Mouse (Mus musculus) brown adipose tissue, adult 24 weeks (tissue): Measurements from ENCODE around the gene Brca2. TPM values are rescaled to one million over a fixed set of nuclear protein-coding genes. Genes with fewer than 3 reads are reported as not detected.

ENCODE experiments used
- H3K27ac ChIP-seq: fragments of 200-500 bp; replicated peaks from 2 replicates; pipeline ENCODE4 v1.5.1; 2012; ENCODE audit warnings: low read depth, mild to moderate bottlenecking, low read length
- H3K4me1 ChIP-seq: fragments of 200-500 bp; 2 replicates; pipeline ENCODE4 v1.6.1; 2012; ENCODE audit warnings: low read length, mixed read lengths; ENCODE audit not compliant: control insufficient read depth, insufficient read depth, insufficient read length
- H3K4me3 ChIP-seq: fragments of 200-500 bp; 2 replicates; pipeline ENCODE4 v1.5.1; 2012; ENCODE audit warnings: low read depth, mild to moderate bottlenecking, low read length, moderate library complexity; ENCODE audit not compliant: insufficient read depth
- polyA plus RNA-seq: library from polyadenylated mRNA; stranded (reverse); fragments of >200 nt; gene quantifications from 2 replicates; pipeline ENCODE4 v1.2.4, GENCODE M21; 2012; ENCODE audit not compliant: missing spikeins, insufficient read depth, insufficient read length

The Brca2 gene
- polyA plus RNA-seq, 1 experiment: 1.4 TPM

- Histone ChIP-seq H3K4me3 (no peak overlapping the region), H3K4me1 (peaks cover 10% of the 10 kb centered on the region), H3K27ac (0 out of 2 replicates have a peak overlapping the region, but pooled peaks have one; percentile 5)
Measured at GRCm38 (mm10) chr5:150581180-150581579, 58.8 kb downstream of the Brca2 start.

DNA sequence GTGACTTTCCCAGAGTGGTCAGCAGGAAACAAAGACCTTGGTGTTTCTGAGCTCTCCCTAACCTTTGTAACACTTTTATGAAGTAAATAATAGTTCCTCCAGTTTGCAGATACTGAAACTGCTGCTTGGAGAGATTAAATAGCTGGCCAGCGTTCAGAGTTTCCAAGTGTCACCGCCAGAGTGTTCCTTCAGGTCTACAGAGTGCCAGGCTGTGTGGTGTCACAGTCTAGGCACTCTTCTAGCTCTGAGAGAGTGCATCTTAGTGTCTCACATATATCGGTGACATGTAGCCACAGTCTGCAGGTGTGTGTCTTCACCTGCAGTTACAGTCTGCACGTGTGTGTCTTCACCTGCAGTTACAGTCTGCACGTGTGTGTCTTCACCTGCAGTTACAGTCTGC, 60.8 kb downstream of the Brca2 start:
- Histone ChIP-seq H3K4me1 (peaks cover 10% of the 10 kb centered on the region), H3K4me3 (no peak overlapping the region), H3K27ac (peak overlapping the region; percentile 72)

DNA sequence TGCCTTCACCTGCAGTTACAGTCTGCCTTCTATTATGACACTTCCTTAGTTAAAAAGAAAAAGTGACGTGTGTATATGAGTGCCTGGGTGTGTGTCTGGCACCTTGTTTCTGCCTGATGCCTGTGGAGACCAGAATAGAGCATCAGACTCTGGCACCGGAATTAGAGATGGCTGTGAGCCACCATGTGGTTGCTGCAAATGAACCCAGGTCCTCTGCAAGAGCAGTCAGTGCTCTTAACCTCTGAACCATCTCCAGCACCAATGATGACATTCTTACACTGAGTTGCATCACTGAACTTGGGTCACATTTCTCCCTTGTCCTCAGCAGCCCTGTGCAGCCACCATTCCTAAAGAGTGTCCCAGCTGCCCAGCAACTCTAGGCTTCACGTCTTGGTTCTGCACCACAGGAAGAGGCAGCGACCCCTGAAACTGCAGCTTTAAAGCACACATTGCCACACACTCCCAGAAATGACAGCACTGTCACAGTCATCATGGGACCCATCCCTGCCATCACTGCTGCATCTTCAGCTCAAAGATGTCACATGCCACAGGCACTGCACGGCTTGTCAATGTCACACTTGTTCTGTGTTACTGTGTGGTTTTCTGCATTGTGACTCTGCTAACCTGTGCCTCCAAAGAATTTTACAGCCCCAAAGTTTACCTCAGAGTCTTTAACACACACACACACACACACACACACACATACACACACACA, 61.3 kb downstream of the Brca2 start:
- H3K4me3 ChIP-seq: no peak overlapping the region
- H3K27ac ChIP-seq: peak overlapping the region; percentile 72
- peaks cover 10% of the 10 kb centered on the region for H3K4me1 ChIP-seq

- Histone ChIP-seq H3K4me1 (peaks cover 10% of the 10 kb centered on the region), H3K4me3 (no peak overlapping the region), H3K27ac (peak overlapping the region; percentile 43)
Measured at GRCm38 (mm10) chr5:150584337-150584729, 61.9 kb downstream of the Brca2 start.

DNA sequence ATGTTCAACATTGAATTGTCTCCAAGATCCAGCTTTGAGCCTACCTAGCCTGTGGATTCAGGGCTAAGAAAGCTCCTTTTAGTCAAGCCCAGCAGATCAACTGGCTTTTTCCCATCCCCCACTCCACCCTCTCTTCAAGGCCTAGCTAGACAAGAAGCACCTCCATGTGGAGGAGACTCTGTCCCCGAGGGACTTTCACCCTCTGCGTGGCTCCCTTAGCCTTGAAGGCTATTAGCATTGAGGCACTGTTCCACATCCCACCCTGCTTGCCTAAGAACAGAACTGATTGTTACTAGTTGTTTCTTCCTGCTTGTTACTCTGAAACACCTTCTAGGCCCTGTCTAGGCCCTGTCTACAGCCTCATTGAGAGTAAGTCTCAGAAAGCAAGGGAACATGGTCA, 67.5 kb downstream of the Brca2 start:
- Histone ChIP-seq H3K27ac (0 out of 2 replicates have a peak overlapping the region, but pooled peaks have one; percentile 18), H3K4me3 (no peak overlapping the region), H3K4me1 (peaks cover 3% of the 10 kb centered on the region; the same call in 1 of the 2 replicates)

DNA sequence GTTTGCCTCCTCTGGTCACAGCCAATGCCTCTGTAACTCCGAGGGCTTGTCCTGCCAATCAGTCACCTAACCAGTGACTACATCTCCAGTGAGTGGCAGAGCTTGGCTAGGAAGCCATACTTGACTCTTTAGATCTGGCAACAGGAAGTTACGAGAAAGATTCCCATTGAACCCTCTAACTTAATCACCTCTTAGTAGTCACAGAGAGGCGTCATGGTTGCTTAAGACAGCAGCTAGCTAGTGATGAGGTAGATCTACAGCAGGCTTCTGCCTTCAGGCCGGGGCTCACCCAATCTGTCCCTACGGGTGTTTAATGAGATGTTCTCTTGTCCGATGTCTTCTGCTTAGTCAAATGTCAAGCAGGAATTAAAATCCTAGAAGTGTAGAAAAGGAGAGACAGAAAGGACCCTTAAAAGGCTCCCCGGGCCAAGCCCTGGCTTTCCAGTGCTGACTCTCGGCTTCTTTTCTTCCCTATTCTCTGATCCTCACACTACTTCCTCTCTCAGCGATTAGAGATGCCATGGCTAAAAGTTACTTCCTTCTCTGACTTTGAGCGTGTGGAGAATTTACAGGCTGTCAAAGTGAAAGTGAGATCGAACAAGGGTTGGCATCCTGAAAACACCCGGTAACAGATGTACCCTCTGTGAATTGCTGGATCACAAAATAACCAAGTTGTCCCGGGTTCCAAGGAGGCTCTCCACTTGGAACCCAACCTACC, 69.9 kb downstream of the Brca2 start:
- Histone ChIP-seq H3K27ac (peak overlapping the region; percentile 63; the same call in 1 of the 2 replicates), H3K4me3 (peak overlapping the region; percentile 99), H3K4me1 (no peaks in the 10 kb centered on the region)

- Histone ChIP-seq H3K27ac (peak overlapping the region; percentile 63), H3K4me3 (peak overlapping the region; percentile 99), H3K4me1 (no peaks in the 10 kb centered on the region)
Measured at GRCm38 (mm10) chr5:150592904-150593755, 70.7 kb downstream of the Brca2 start.

- H3K27ac ChIP-seq: peak overlapping the region; percentile 92
- no peaks in the 10 kb centered on the region for H3K4me1 ChIP-seq
- peak overlapping the region; percentile 99 for H3K4me3 ChIP-seq
Measured at GRCm38 (mm10) chr5:150593756-150594648, 71.6 kb downstream of the Brca2 start.

DNA sequence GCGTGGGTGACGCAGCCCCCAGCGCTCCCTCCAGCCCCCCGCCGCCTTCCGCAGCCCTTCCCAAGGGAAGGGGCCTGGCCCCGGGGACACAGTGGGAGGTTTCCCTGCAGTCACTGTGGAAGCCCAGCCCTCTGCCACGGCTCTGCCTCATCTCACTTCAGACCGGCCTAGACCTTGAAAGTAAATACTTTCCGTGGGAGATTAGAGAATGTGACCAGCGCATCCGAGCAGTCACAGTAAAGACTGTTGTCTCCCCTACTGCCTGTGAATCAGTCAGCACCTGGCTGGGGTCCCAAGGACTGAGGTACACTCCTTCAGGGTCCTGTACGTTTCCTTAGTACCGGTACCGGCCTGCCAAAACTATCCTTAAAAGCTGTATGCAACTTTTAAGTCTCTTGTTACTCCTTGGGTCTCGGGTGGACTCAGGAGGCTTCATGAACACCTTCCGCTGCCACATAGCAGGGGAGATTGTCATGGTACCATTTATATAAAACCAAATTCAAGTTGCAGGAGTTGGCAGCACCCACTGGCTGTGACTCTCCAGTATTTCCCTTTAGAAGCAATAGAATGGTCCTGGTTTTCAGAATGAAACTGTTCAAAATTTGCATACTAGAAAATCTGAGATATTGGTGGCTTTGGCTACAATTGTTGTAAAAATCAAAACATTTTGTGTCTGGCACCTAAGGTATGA, 72.4 kb downstream of the Brca2 start:
- H3K4me3 ChIP-seq: peak overlapping the region; percentile 99
- H3K4me1 ChIP-seq: no peaks in the 10 kb centered on the region
- peak overlapping the region; percentile 26; the same call in 1 of the 2 replicates for H3K27ac ChIP-seq

GRCm38 (mm10) chr5:150595366-150596016, 73.1 kb downstream of the Brca2 start:
- peak overlapping the region; percentile 26; the same call in 1 of the 2 replicates for H3K27ac ChIP-seq
- peaks cover 3% of the 10 kb centered on the region; the same call in 1 of the 2 replicates for H3K4me1 ChIP-seq
- 0 out of 2 replicates have a peak overlapping the region, but pooled peaks have one; percentile 9 for H3K4me3 ChIP-seq

- Histone ChIP-seq H3K4me1 (peaks cover 3% of the 10 kb centered on the region; the same call in 1 of the 2 replicates), H3K4me3 (no peak within 1 kb of the TSS), H3K27ac (no peak within 1 kb of the TSS)
Measured at GRCm38 (mm10) chr5:150597088-150597487, 74.7 kb downstream of the Brca2 start, which contains the start of gene N4bp2l1. Gene N4bp2l1, minus strand, starts transcription at chr5:150597188.

DNA sequence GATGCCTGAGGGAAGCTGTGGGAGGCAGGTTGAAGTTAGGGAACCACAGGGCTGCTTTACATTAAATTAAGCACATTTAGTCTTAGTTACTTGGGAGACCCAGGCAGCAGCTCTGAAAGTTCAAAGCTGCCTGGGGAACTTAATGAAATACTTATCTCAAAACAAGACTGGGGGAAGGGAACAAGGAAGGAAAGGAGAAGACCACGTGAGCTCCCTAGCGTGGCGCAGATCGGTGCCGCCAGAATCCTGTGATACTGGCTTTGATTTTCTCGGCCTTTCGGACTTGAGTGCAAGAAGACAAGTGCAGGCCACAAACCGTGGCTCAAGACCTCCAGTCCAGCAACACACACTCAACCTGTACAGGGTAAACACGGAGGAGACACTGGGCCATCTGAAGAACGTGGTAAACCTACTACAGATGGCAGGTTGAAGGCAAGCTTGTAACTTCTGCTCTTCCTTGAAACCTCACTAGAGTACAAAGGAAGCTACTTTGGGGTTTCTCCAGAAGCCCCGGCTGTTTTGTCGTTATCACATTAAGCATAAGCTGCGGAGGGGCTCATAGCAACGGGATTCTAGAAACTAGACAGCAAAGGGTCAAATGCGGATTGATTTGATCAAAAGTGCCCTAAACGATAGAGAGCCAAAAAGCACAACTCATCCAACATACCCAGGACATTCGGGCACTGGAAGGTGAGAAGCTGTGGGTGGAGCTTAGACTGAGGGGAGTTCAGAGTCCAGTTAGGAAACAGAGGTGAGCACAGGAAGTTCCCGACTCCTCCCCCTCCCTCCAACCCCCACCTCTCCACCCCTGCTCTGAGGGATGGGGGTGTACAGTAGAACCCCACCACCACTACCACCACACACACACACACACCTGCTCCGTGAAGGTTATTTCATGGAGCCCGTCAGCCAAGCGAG, 76.0 kb downstream of the Brca2 start:
- Histone ChIP-seq H3K4me3 (peak overlapping the region; percentile 23; the same call in 1 of the 2 replicates), H3K27ac (peak overlapping the region; percentile 8; the same call in 1 of the 2 replicates), H3K4me1 (peaks cover 3% of the 10 kb centered on the region; the same call in 1 of the 2 replicates)
